Mouse (Mus musculus): ENCODE measurements around the gene Gas2l2. TPM values are rescaled to one million over a fixed set of nuclear protein-coding genes. Genes with fewer than 3 reads are reported as not detected.

The Gas2l2 gene
- polyA plus RNA-seq, 1 experiment from 2014 or later = 0.07 TPM

Other genes starting within 250 kb of the Gas2l2 start
- 0.10 and 0.17 TPM in 2 replicates for gene Slfn3, start 238.1 kb downstream of the Gas2l2 start, polyA plus RNA-seq (2015; fragmentation: Nextera tagmentation; extraction: Ambion mirVana)
- gene Slfn14, start 142.7 kb downstream of the Gas2l2 start, polyA plus RNA-seq (2015; fragmentation: Nextera tagmentation; extraction: Ambion mirVana) = 0.08 TPM in 1 of 2 replicates, not detected in the other
- 115 and 118 TPM in 2 replicates for gene Ap2b1, start 130.4 kb downstream of the Gas2l2 start, polyA plus RNA-seq (2015; fragmentation: Nextera tagmentation; extraction: Ambion mirVana)
- gene Pex12, start 126.9 kb downstream of the Gas2l2 start, polyA plus RNA-seq (2015; fragmentation: Nextera tagmentation; extraction: Ambion mirVana) = 19.8 and 21.3 TPM in 2 replicates
- gene Rasl10b, start 20.3 kb downstream of the Gas2l2 start, polyA plus RNA-seq (2015; fragmentation: Nextera tagmentation; extraction: Ambion mirVana) = 24.2 and 25.3 TPM in 2 replicates
- gene 1700020L24Rik, start 8.2 kb upstream of the Gas2l2 start, polyA plus RNA-seq (2015; fragmentation: Nextera tagmentation; extraction: Ambion mirVana) = 0.36 TPM in 1 of 2 replicates, not detected in the other
- 3.5 and 4.6 TPM in 2 replicates for gene Mmp28, start 33.6 kb upstream of the Gas2l2 start, polyA plus RNA-seq (2015; fragmentation: Nextera tagmentation; extraction: Ambion mirVana)
- gene Taf15, start 43.6 kb upstream of the Gas2l2 start, polyA plus RNA-seq (2015; fragmentation: Nextera tagmentation; extraction: Ambion mirVana) = 10.8 and 11.8 TPM in 2 replicates
- not detected in 2 replicates for gene Heatr9, start 92.7 kb upstream of the Gas2l2 start, polyA plus RNA-seq (2015; fragmentation: Nextera tagmentation; extraction: Ambion mirVana)
- gene Ccl5, start 101.1 kb upstream of the Gas2l2 start, polyA plus RNA-seq (2015; fragmentation: Nextera tagmentation; extraction: Ambion mirVana) = not detected in 2 replicates
- 2.4 and 3.1 TPM in 2 replicates for gene Ccl9, start 149.2 kb upstream of the Gas2l2 start, polyA plus RNA-seq (2015; fragmentation: Nextera tagmentation; extraction: Ambion mirVana)
- gene Ccl6, start 163.6 kb upstream of the Gas2l2 start, polyA plus RNA-seq (2015; fragmentation: Nextera tagmentation; extraction: Ambion mirVana) = 2.7 and 3.5 TPM in 2 replicates
- not detected in 2 replicates for gene Rpl9-ps1, start 216.2 kb upstream of the Gas2l2 start, polyA plus RNA-seq (2015; fragmentation: Nextera tagmentation; extraction: Ambion mirVana)
- 2.0 and 3.0 TPM in 2 replicates for gene Ccl3, start 219.9 kb upstream of the Gas2l2 start, polyA plus RNA-seq (2015; fragmentation: Nextera tagmentation; extraction: Ambion mirVana)
- 0.65 and 1.9 TPM in 2 replicates for gene Ccl4, start 233.1 kb upstream of the Gas2l2 start, polyA plus RNA-seq (2015; fragmentation: Nextera tagmentation; extraction: Ambion mirVana)

Measured in neural tube, embryonic 13.5 days (tissue).